Mouse (Mus musculus) myocyte (in vitro differentiated cells): ENCODE measurements at regions not wholly inside any gene's neighbourhood (a gene's known extent, or its start where the extent isn't known, plus 50 kb on each side); places are given as distances from the start of the nearest gene placed in this dataset.

Source experiments
- CEBPB ChIP-seq: IDR thresholded peaks from 2 replicates; pipeline ENCODE4 v1.6.1; 2011; ENCODE audit warnings: mild to moderate bottlenecking, moderate library complexity; ENCODE audit not compliant: poor library complexity, insufficient read depth, severe bottlenecking
- E2F4 ChIP-seq: IDR thresholded peaks from one replicate; pipeline ENCODE4 v1.6.1; 2011; ENCODE audit warnings: mild to moderate bottlenecking, control low read depth, moderate library complexity; ENCODE audit not compliant: insufficient read depth
- MAX ChIP-seq: IDR thresholded peaks from one replicate; pipeline ENCODE4 v1.6.1; 2011; ENCODE audit warnings: low read depth, mild to moderate bottlenecking, control low read depth
- MYOD1 ChIP-seq, 3 experiments: IDR thresholded peaks; one replicate each; pipeline ENCODE4 v1.6.1; 2011; ENCODE audit warnings: control low read depth in 2 of 3, low read depth in 2 of 3, mild to moderate bottlenecking in 2 of 3, moderate library complexity in 1 of 3; ENCODE audit not compliant: insufficient read length in 2 of 3, control insufficient read depth in 1 of 3
- MYOG ChIP-seq, 3 experiments: IDR thresholded peaks; one replicate each; pipeline ENCODE4 v1.6.1; 2011; ENCODE audit warnings: control low read depth in 2 of 3, low read depth in 2 of 3, mild to moderate bottlenecking in 2 of 3; ENCODE audit not compliant: insufficient read length in 2 of 3, control insufficient read depth in 1 of 3, insufficient read depth in 1 of 3
- POLR2A ChIP-seq: IDR thresholded peaks from one replicate; pipeline ENCODE4 v1.6.1; 2011; ENCODE audit warnings: low read depth, mild to moderate bottlenecking, control low read depth, moderate library complexity; ENCODE audit not compliant: insufficient read length
- POLR2AphosphoS2 ChIP-seq: IDR thresholded peaks from one replicate; pipeline ENCODE4 v1.6.1; 2011; ENCODE audit warnings: low read depth, control low read depth; ENCODE audit not compliant: insufficient read length
- REST ChIP-seq: IDR thresholded peaks from one replicate; pipeline ENCODE4 v1.6.1; 2011; ENCODE audit warnings: mild to moderate bottlenecking, control low read depth, moderate library complexity; ENCODE audit not compliant: insufficient read depth, insufficient read length
- TCF12 ChIP-seq: IDR thresholded peaks from one replicate; pipeline ENCODE4 v1.6.1; 2011; ENCODE audit warnings: mild to moderate bottlenecking, control low read depth; ENCODE audit not compliant: poor library complexity, insufficient read depth, severe bottlenecking
- TCF3 ChIP-seq: IDR thresholded peaks from one replicate; pipeline ENCODE4 v1.6.1; 2011; ENCODE audit warnings: low read depth, control low read depth; ENCODE audit not compliant: insufficient read length
- USF1 ChIP-seq: IDR thresholded peaks from one replicate; pipeline ENCODE4 v1.6.1; 2011; ENCODE audit warnings: low read depth, mild to moderate bottlenecking, control low read depth, moderate library complexity

DNA sequence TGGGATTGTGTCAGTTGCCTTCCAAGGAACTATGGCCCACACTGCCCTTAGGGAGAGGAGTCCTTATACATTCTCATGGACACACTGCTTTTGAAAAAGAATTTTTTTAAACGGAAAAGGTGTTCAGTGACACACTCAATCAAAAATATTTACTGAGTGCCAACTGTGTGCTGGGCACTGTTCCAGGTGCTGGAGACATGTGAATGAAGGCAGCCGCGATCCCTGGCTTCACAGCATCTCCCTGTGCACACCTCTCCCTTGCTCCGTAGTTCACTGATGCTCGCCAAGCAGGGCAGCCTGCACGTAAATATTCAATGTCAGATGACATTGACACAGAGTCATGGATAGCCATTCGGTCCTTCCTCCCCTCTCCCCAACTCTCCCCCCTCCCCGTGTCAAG lies 635.7 kb upstream of the 3110018I06Rik start:
- TF ChIP-seq POLR2A (no peak), POLR2AphosphoS2 (no peak), MYOG (IDR thresholded peaks at IDR 0.05; ENCODE audit: control insufficient read depth in 1 of 3, insufficient read depth in 1 of 3, insufficient read length in 2 of 3, low read depth in 2 of 3) (no peak), MAX (no peak), MYOD1 (IDR thresholded peaks at IDR 0.05; ENCODE audit: control insufficient read depth in 1 of 3, insufficient read length in 2 of 3, low read depth in 2 of 3) (no peak), CEBPB (no peak), USF1 (no peak), E2F4 (no peak), TCF12 (no peak), TCF3 (no peak), REST (no peak)
